Mouse (Mus musculus) brain, embryonic 14.5 days (tissue): ENCODE data around the gene Atf6. TPM values are rescaled to one million over a fixed set of nuclear protein-coding genes. Genes with fewer than 3 reads are reported as not detected.

Experiments used
- DNase-seq: peaks from one replicate; pipeline ENCODE4 v3.0.0-alpha.2; 2011; ENCODE audit warnings: low read depth
- CTCF ChIP-seq: fragments of 200-500 bp; IDR thresholded peaks from 2 replicates; pipeline ENCODE4 v1.5.1; 2012; ENCODE audit warnings: inconsistent platforms, mild to moderate bottlenecking, moderate library complexity, borderline replicate concordance; ENCODE audit not compliant: insufficient read depth, insufficient read length; ENCODE audit errors: extremely low read depth
- POLR2A ChIP-seq: fragments of 200-500 bp; IDR thresholded peaks from 2 replicates; pipeline ENCODE4 v1.6.1; 2012; ENCODE audit warnings: mild to moderate bottlenecking, inconsistent platforms, borderline replicate concordance; ENCODE audit not compliant: poor library complexity, insufficient read depth, insufficient read length, severe bottlenecking; ENCODE audit errors: extremely low read depth
- polyA plus RNA-seq: library from polyadenylated mRNA; depleted of rRNA; stranded (reverse); fragments of >200 nt; gene quantifications from 2 replicates; pipeline ENCODE4 v1.2.3, GENCODE M21; 2012

Atf6 gene
- polyA plus RNA-seq, 1 experiment: 10.9 TPM

- TF ChIP-seq CTCF: no peak
- TF ChIP-seq POLR2A: no peak
- no peak for DNase-seq
Observed at GRCm38 (mm10) chr1:170791001-170791400, 76.6 kb downstream of the Atf6 start.

DNA sequence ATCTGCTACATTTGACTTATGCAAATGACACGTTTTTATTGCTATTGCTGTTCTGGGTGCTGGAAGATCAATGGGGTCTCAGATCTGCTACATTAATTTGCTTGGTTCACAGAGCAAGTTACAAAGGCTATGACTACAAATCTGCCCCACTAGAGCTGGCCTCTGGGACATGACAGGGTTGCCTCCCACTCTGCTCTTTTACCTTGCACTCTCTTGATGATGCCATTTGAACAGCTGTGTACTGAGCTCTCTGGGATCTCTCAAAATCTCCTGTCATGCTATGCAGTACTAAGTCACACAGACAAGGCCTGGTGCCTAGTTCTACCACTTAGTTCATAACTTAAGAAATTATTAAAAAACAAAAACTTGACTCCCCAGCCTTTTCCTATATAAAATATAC, 79.9 kb downstream of the Atf6 start:
- TF ChIP-seq POLR2A: no peak
- TF ChIP-seq CTCF: no peak
- no peak for DNase-seq

DNA sequence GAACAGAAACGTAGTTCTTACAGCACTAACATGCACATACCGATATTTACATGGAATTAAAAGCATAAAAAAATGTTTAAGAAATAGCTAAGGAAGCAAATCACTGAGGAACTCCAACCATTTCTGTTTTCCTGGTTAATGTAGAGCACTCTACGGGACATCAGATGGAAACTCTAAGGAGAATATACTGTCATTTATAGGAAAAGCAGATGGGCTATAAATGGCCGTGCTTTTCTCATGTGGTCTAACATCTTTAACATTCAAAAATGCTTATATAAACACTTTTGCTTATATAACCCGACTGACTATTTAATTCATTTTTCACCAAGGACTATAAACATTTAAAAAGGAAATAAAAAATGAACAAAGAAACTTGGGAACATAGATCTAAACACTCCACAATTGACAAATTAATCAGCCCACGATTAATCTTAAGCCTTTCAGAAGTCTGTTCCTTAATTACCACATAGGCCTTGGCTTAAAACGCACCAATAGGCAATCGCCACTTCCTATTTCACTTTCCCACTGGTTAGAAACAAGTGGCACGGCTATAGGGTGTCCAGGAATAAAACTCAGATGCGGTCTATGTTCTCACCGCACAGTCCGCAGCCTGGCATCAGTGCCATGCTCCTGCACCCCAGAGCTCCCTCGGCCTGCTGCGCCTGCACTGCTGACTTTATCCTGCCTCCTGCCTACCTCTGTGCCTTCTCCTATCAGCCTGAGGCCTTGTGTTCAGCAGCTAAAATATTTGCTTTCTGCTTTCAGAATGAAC, 80.8 kb downstream of the Atf6 start:
- TF ChIP-seq POLR2A: no peak
- TF ChIP-seq CTCF: no peak
- no peak for DNase-seq

DNA sequence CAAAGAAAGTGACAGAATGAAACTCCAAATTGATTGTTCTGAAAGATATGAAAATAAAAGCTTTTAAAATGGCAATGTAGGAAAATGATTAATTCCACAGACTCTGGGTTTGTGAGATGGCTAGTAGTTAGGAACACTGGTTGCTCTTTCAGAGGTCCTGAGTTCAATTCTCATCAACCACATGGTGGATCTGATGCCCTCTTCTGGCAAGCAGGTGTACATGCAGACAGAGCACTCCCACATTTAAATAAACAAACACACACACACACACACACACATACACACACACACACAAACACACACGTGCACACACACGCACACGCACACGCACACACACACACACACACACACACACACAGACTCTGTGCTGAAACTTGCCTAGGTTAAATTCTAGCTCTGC, 89.9 kb downstream of the Atf6 start:
- no peak for TF ChIP-seq CTCF
- TF ChIP-seq POLR2A: no peak
- no peak for DNase-seq

DNA sequence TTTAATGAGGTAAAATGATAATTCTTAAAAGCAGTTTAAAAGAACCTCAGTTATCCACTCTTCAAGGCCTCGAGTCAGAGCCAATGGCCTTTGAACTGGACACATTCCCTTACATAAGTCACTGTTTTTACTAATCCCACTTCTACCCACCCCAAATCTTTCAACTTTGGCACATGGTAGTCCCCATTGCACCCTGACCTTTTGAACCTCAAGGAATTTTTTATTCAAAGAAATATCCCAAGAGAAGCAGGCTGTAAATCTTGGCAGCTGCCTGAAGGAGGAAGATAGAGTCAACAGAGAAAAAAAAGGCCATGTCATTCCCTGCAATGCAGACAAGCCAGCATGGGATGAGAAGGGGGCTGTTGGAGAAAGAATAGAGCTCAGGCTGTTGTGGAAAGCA, 93.1 kb downstream of the Atf6 start:
- no peak for TF ChIP-seq POLR2A
- no peak for TF ChIP-seq CTCF
- DNase-seq: no peak

DNA sequence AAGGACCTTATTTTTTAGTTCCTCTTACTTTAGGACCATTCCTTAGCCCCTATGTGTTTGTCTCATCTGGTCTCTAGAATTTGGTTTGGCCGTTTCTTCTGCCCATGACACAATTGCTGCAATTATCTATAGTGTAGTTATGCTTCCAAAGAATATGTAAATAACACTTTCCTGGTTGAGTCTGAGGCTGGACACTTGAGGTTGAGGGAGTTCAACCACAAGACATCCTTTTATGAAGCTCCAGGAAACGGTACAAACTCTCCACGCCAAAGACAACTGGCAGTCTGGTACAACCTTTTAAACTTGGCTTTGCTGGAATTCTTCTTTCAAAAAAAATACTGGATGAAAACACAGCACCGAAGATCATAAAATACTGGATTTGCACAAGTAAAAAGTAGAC, 94.1 kb downstream of the Atf6 start:
- TF ChIP-seq POLR2A (no peak), CTCF (no peak)
- DNase-seq: no peak

- no peak for TF ChIP-seq CTCF
- TF ChIP-seq POLR2A: no peak
- DNase-seq: peak; percentile 31
Observed at GRCm38 (mm10) chr1:170771437-170772003, 96.1 kb downstream of the Atf6 start.

- no peak for DNase-seq
- no peak for TF ChIP-seq CTCF
- no peak for TF ChIP-seq POLR2A
Observed at GRCm38 (mm10) chr1:170770691-170771090, 96.9 kb downstream of the Atf6 start.

DNA sequence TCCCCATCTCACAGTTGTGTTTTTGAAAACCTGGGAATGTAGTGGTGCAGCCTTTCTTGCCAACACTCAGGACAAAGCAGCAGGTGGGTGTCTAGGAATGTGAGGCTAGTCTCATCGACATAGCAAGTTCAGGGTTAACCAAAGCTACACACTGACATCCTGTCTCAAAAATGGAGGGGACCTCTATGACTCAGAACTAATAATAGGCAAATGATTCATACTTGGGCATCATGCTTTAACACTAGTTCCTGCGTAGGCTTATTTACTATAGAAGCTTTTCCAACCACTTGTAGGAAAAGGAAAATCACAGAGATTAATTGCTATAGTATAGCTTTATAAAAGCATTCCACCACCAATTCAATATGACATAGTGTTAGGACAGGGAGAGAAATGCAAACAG, 100.6 kb downstream of the Atf6 start:
- TF ChIP-seq CTCF: no peak
- TF ChIP-seq POLR2A: no peak
- DNase-seq: no peak

DNA sequence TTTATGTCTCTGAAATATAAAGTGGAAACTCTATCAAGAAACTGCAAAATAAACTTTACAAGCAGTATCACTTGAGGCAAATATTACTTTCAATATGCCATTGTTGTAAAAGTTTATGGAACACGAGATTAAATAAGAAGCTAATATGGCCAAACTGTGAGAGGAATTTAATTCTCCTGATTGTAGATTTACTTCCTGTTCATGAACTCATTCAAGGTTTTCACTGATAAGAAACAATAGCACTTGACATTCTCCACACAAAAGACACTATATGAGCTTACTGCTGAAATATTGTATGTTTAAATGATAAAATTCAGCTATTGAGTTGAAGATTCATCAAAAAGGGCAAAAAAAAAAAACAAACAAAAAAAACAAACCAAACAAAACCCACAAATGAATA, 102.8 kb downstream of the Atf6 start:
- TF ChIP-seq CTCF (no peak), POLR2A (no peak)
- DNase-seq: no peak

GRCm38 (mm10) chr1:170761634-170762033, 105.9 kb downstream of the Atf6 start:
- no peak for TF ChIP-seq POLR2A
- no peak for TF ChIP-seq CTCF
- no peak for DNase-seq

GRCm38 (mm10) chr1:170753597-170753996, 114.0 kb downstream of the Atf6 start:
- no peak for DNase-seq
- TF ChIP-seq POLR2A (no peak), CTCF (no peak)

- TF ChIP-seq CTCF (no peak), POLR2A (no peak)
- no peak for DNase-seq
Observed at GRCm38 (mm10) chr1:170751797-170752196, 115.8 kb downstream of the Atf6 start.

GRCm38 (mm10) chr1:170746523-170746922, 121.0 kb downstream of the Atf6 start:
- TF ChIP-seq CTCF: no peak
- TF ChIP-seq POLR2A: no peak
- DNase-seq: no peak
